Mouse (Mus musculus) thymus, postnatal 25 days (tissue): ENCODE results near the gene Pcbp4.
A peak's percentile ranks its signal among the peaks of the same experiment; 100 is the strongest.

ENCODE experiments used
- DNase-seq: peaks from one replicate; pipeline ENCODE4 v3.0.0; 2022

Pcbp4 gene

GRCm38 (mm10) chr9:106465571-106466200 is 12.6 kb downstream of the Pcbp4 start, which contains the start of gene Gpr62:
Gpr62 (minus strand) TSS chr9:106465938.
- DNase-seq, result no peak

DNA sequence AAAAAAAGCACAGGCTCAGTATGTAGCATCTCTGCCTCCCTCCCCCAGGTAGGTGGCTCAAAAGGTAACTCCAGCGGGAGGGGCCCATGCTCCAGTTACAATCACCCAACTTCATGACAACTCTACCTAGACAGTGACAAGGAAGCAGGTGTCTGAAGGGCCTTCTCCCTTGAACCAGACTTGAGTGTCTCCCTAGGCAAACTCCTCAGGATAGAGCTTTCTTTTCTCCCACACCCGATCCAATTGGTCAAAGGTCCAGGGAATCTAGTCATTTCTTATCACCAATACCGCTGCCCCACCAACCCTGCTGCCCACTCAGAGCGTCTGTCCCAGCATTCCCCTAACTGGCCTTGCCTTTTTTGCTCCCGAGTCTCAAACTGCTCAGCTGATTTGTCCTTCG is 13.6 kb downstream of the Pcbp4 start:
- no peak for DNase-seq

GRCm38 (mm10) chr9:106467746-106468145 is 14.7 kb downstream of the Pcbp4 start:
- no peak for DNase-seq

DNA sequence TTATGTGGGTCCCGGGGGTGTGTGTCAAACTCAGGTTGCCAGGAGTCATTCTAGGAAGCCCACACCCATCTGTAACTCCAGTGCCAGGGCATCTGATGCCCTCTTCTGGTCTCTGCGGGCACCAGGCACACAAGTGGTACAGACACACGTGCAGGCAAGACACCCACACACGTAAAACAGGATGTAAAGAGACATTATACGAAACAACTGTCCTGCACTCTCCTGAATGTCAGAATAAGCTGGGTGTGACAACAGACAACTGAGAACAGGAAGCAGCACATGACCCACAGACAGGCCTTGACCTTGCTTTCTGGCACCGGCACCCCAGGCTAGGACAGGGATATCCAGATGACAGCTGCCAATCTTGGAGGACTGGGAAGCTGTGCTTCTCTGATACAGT is 16.2 kb downstream of the Pcbp4 start:
- no peak for DNase-seq

GRCm38 (mm10) chr9:106469776-106470175 is 16.7 kb downstream of the Pcbp4 start:
- DNase-seq, result no peak

- DNase-seq, result no peak
Measured at GRCm38 (mm10) chr9:106470991-106471750, 18.1 kb downstream of the Pcbp4 start.

- no peak for DNase-seq
Measured at GRCm38 (mm10) chr9:106471892-106472291, 18.8 kb downstream of the Pcbp4 start.

- no peak for DNase-seq
Measured at GRCm38 (mm10) chr9:106472321-106472720, 19.2 kb downstream of the Pcbp4 start.

DNA sequence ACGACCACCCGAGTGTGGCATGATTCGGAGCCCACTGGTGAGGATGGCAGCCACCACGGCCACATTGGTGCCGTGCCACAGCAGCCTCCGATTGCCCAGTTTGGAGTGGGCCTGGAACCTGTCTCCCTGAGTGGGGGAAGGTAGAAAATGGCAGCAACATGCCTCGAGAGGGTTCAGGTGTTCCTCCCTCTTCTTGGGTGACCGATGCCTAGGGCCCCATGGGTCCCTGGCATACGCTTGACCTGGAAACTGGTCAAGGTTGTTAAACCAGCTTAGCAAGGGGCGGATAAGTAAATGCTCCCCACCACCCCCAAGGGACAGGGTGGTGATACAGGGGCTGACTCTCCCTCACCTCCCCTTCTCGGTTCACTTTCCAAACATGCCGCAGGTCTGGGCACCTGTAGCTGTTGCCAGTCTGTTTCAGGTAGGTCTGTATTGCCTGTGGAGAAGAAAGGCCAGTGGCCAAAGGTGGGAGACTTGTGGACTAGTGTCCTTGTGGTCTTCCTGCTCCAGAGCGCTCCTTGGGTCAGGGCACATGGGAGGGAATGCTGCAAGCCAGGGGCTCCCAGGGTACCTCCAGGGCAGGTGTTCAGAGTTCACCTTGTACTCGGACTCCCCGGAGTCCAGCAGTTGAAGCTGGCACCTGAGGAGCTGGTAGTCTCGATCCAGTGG is 20.1 kb downstream of the Pcbp4 start:
- DNase-seq, result no peak

- DNase-seq, result no peak
Measured at GRCm38 (mm10) chr9:106473753-106474105, 20.6 kb downstream of the Pcbp4 start.

DNA sequence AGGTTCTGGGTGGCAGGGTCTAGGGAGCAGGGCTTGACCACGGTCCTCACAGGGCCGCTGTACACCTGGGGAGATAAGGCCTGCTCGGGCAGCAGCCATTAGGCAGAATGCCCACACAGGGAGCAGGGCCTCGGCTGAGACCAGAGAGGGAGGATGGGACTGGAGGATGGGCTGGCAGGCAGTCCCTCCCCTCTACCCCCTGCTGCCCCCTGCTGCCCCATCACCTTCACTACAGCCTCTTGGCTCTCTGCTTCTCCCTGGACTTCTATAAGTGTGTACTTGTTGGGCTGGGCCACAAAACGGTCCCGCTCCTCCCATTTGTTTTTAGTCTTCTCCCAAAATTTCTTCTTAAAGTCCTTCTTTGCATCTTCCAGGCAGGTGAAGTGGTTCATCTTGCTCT is 21.4 kb downstream of the Pcbp4 start:
- peak; percentile 70 for DNase-seq

DNA sequence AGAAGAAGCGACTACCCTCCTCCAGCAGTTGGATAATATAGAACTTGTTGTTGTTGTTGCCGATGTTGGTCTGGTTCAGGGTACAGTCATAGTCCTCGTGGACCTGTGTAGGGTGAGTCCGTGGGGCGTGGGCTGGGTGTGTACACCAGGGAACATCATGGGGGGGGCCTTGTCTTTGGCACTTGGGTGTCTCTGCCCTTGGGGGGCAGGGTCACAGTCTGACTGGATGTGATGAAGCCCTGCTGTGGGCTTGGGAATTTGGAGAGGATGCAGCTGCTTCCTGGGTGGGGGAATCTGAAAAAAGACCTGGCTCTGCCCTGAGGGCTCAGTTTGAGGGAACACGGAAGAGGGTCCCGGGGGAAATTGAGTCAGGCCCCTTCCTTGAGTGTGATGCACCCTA is 22.0 kb downstream of the Pcbp4 start:
- no peak for DNase-seq

DNA sequence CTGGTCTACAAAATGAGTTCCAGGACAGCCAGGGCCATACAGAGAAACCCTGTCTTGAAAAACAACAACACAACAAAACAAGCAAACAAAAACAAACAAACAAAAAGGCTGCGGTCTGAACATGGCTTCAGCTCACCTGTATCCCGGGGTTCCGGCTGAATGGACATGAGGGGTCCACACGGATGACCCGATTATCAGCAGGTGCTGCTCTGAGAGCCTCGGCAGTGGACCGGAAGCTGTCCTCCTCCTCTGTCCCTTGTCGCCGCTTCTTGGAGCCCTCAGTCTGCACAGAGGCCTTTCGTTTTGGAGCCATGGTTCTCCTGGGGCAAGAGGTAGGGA is 22.5 kb downstream of the Pcbp4 start, which contains the start of gene Rrp9:
Rrp9 (plus strand) TSS at position 301 of the 339 bp plus-strand sequence.
- DNase-seq, result no peak

DNA sequence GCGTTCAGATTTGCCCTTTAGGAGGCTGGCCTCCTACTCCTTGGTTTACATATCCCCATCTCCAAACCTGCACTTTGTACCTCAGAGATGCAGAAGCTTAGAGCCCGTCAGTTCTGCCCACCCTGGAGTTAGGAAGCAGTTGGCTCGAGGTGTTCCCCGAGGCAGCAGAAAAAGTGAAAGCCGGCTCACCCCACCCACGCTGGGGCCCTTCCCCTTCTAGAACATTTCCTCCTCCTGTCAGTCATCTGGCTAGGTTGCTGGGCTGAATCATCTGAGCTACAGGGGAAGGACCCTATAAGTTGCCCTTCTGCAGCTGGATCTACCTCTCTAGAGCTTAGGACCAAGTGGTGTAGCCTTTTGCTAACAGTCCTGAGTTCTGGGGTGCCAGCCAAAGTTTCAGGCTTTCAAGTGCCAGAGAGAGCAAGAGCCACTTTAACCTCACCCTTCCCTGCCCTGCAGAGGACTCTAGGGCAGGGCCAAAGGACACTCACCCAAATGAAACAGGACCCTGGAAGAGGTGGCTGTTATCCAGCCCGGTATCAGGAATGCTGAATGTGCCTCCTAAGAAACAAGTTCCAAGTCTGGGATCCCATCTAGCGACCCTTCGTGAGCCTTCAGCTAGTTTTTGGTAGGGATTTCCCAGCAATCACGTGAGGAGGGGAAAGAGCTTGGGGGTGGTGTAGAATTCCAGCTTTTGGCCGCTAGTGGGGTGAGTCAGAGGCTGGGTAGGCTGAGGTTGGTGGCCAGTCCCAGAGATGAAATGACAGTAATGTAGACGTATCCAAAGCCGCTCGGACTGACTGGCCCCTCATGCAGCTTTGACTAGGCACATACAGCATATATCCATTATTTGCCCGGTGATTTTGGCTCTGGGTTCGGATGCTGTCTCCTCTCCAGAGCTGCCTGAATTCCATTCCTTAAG is 23.2 kb downstream of the Pcbp4 start:
- DNase-seq, result peak; percentile 81

DNA sequence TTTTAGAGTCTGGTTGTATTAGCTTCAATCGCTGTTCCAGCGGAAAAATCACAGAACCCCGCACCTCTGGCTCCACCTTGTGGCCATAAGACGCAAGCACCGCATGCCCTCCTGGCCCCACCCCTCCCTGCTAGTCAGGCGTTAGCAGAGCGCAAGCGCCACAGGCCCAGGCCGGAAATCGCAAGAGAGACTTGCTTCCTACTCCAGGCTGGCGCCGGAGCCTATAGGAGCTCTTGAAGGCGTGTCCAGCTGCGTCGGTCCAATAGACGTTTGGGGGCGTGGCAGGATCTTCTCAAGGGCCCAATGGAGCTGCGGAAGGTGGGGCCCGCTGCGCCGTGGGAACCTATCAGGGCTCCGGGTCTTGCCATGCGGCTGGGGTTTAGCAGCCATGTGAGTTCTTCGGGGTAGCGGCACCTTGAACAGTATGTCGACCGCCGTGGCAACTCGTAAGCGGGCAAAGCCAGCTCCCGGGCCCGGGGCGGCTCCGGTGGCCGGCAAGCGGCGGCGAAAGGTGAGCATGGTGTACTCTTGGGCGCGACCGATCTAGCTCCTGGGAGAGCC is 23.9 kb downstream of the Pcbp4 start, which contains the start of gene Parp3:
Parp3 (minus strand) TSS at position 26 of the 561 bp plus-strand sequence.
- peak; percentile 97 for DNase-seq

DNA sequence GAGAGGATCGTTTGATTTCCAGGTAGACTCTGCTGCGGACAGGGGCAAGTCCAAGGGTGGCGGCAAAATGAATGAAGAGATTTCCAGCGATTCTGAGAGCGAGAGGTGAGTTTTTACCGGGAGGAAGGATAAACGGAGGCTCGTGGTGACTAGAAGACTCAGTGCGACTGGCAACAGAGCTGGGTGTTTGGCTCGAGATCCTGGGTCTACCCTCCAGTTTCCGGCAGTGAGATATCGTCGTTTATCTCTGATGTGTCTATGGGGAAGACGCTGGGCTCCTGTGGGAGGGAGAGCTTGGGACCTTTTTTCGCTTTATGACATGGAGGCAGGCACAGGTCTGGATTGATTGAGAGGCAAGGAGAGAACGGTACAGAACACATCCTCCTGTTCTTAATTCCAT is 24.6 kb downstream of the Pcbp4 start:
- no peak for DNase-seq

DNA sequence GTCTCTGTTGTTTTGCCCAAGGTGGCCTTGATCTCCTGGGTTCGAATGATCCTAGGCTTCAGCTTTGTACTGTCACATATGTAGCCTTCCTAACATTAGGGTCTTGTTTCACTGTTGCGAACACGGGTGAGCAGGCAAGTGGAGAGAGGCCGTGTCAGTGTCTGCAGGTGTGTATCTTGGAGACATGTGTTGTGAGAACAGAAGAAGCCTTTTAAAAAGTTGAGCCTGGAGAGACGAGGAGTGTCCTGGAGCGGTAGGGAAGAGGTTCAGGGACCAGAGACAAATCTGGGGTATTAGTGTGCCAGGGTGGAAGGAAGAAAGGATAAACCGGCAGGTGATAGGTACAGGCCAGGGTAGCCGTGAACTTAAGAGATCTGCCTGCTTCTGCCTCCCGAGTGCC is 25.0 kb downstream of the Pcbp4 start:
- no peak for DNase-seq

DNA sequence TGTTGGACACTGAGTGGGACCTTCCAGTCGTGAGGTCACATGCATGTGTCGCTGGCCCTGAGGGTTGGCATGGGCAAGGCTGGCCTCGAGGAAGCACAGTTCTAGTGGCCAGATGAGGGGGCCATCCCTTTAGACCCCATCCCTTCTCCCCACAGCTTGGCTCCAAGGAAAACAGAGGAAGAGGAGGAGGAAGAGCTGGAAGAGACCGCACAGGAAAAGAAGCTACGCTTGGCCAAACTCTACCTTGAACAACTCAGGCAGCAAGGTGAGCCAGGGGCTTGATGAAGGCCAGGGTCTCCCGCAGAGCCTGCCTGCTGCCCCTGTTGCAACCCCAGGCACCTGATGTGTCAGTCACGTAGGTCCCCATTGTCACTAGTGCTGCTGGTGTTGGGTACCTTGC is 27.4 kb downstream of the Pcbp4 start:
- no peak for DNase-seq

DNA sequence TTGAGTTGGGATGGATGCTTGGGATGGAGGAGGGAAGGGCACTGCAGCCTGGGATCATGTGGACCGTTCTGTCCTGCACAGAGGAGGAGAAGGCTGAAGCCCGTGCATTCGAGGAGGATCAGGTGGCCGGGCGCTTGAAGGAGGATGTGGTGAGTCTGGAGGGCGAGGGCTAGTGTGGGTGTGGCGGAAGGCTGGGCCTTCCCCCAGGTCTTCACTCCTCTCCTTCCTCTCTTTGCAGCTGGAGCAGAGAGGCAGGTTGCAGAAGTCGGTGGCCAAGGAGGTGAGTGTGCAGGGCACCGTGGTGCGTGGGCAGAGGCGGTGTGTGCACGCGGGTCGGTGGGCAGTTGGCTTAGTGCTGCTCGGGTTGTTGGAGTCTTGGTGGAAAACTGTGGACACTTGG is 28.0 kb downstream of the Pcbp4 start:
- DNase-seq, result no peak

DNA sequence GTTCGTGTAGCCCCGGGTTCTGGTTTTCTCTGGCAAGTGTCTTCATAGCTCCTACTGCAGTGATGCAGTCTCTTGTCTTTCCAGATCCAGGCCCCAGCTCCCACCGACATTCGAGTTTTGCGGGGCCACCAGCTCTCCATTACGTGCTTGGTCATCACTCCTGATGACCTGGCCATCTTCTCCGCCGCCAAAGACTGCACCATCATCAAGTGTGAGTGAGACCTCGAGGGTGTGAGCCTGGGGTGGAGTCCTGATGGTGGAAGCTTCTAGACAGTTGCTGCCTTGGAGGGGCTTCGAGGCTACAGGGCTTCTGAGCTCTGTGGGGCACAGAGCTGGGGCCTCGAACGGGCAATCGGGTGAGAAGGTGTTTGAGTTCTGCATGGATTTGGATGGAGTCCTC is 28.6 kb downstream of the Pcbp4 start:
- DNase-seq, result no peak

GRCm38 (mm10) chr9:106482578-106483115 is 29.6 kb downstream of the Pcbp4 start:
- DNase-seq, result no peak

DNA sequence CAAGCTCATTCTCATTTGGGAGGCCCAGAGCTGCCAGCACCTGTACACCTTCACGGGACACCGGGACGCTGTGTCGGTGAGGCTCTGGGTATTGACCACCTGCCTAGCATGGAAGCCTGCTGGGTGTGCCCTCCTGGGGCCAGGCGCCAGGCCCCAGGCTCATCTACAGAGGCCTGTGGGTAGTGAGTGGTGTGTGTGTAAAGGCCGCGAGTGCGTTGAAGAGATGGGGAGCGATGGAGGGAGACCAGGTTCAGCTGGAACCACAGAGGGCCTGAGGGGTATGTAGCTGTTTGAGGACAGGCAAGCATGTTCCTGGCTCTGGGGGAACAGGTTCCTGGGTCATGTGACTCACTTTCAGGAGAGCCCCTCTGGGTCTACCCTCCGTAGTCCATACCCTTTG is 30.0 kb downstream of the Pcbp4 start:
- no peak for DNase-seq
